Mouse (Mus musculus): ENCODE results near the gene Enam. TPM values are rescaled to one million over a fixed set of nuclear protein-coding genes. Genes with fewer than 3 reads are reported as not detected.

Enam gene
- polyA plus RNA-seq (2014; fragmentation: Illumina TruSeq; extraction: RNeasy Lipid Tissue Mini Kit (QIAGEN cat#74804); ENCODE audit: low replicate concordance): 0.07 TPM

DNA sequence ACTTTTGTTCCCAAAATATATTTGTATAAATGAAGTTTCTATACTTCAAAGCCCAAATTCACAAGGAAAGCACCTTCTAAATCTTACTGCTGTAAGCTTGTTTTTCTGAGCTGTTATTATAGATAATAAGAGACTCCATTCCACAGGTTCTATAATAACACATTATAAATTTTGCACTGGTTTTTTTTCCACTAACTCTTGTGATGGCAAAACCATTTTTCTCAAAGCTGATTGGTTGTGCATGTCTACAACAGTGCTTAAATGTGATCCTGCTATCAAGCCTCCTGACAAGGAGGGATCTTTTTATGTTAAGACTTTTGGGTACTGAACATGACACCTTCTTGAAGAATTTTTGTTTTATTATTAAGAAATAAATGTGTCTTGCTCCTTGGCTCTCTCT lies at the start of gene Enam:
Enam (plus strand) TSS at position 301 of the 400 bp plus-strand sequence.

DNA sequence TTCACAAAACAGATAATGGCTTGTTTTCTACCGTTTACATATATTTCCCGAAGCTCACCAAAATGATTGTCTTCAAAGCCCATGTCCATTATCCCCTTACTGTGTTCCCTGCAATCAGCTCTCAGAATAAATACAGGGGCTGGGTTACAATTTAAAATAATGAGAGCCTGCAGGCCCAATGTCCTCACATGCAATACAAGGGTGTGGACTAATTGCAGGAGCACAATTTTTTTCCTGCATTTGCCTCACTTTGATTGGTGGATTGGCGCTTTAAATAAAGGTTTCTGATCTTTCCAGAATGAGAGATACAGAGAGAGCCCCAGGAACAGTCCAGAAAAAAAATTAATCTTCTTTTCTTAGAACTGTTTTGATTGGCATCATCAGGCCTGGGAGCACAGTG lies 32.1 kb upstream of the Enam start, which contains the start of gene Ambn:
Ambn (plus strand) TSS at position 301 of the 400 bp plus-strand sequence.

DNA sequence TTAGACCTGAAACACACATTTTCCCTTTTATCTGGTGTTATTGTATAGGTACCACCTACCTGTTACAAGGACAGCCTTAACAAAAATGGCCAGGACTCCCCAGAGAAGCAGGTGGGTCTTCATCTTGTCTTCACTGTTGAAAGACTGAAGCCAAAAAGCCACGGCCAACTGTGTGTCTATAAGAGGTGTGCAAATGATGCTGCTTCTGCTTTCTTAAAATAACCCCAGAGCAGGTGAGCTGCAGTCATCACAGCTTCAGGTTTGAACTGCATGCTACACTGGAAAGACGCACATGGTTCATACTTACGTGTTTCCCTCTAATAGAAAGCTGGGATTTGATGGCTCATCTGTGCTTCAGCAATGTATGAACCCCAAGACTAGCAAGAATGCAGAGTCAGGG lies 39.9 kb downstream of the Enam start, which contains the start of gene Jchain:
Jchain (minus strand) TSS at position 235 of the 400 bp plus-strand sequence.

GRCm38 (mm10) chr5:88554086-88554886 lies 66.5 kb downstream of the Enam start, which contains the start of gene Utp3:
Gene Utp3, plus strand, starts transcription at chr5:88554462.

Other genes with a start within 250 kb of the Enam start
- gene Gm7714, start 219.1 kb upstream of the Enam start, polyA plus RNA-seq (2014; fragmentation: Illumina TruSeq; extraction: RNeasy Lipid Tissue Mini Kit (QIAGEN cat#74804); ENCODE audit: low replicate concordance): not detected
- not detected for gene Prol1, start 170.7 kb upstream of the Enam start, polyA plus RNA-seq (2014; fragmentation: Illumina TruSeq; extraction: RNeasy Lipid Tissue Mini Kit (QIAGEN cat#74804); ENCODE audit: low replicate concordance)
- gene Amtn, start 111.9 kb upstream of the Enam start, polyA plus RNA-seq (2014; fragmentation: Illumina TruSeq; extraction: RNeasy Lipid Tissue Mini Kit (QIAGEN cat#74804); ENCODE audit: low replicate concordance): not detected
- gene Ambn, start 32.0 kb upstream of the Enam start, polyA plus RNA-seq (2014; fragmentation: Illumina TruSeq; extraction: RNeasy Lipid Tissue Mini Kit (QIAGEN cat#74804); ENCODE audit: low replicate concordance): not detected
- gene Jchain, start 39.9 kb downstream of the Enam start, polyA plus RNA-seq (2014; fragmentation: Illumina TruSeq; extraction: RNeasy Lipid Tissue Mini Kit (QIAGEN cat#74804); ENCODE audit: low replicate concordance): 1,623 TPM
- 48.4 TPM for gene Utp3, start 66.5 kb downstream of the Enam start, polyA plus RNA-seq (2014; fragmentation: Illumina TruSeq; extraction: RNeasy Lipid Tissue Mini Kit (QIAGEN cat#74804); ENCODE audit: low replicate concordance)
- gene Rufy3, start 77.1 kb downstream of the Enam start, polyA plus RNA-seq (2014; fragmentation: Illumina TruSeq; extraction: RNeasy Lipid Tissue Mini Kit (QIAGEN cat#74804); ENCODE audit: low replicate concordance): 71.3 TPM
- gene Grsf1, start 188.2 kb downstream of the Enam start, polyA plus RNA-seq (2014; fragmentation: Illumina TruSeq; extraction: RNeasy Lipid Tissue Mini Kit (QIAGEN cat#74804); ENCODE audit: low replicate concordance): 176 TPM
- gene Mob1b, start 232.9 kb downstream of the Enam start, polyA plus RNA-seq (2014; fragmentation: Illumina TruSeq; extraction: RNeasy Lipid Tissue Mini Kit (QIAGEN cat#74804); ENCODE audit: low replicate concordance): 105 TPM